Mouse (Mus musculus) urinary bladder, postnatal 14 days (tissue): ENCODE results near the gene Rap1gap.

Source experiments
- DNase-seq: peaks from one replicate; pipeline ENCODE4 v3.0.0; 2021; ENCODE audit warnings: low spot score

Gene Rap1gap

GRCm38 (mm10) chr4:137744433-137744918 lies 80.0 kb downstream of the Rap1gap start:
- DNase-seq, result no peak

- DNase-seq, result no peak
These were observed 82.6 kb downstream of the Rap1gap start for GRCm38 (mm10) chr4:137747091-137747490.

GRCm38 (mm10) chr4:137747590-137747989 lies 83.1 kb downstream of the Rap1gap start:
- no peak for DNase-seq

- DNase-seq, result no peak
These were observed 84.2 kb downstream of the Rap1gap start for GRCm38 (mm10) chr4:137748726-137749125.

- DNase-seq, result no peak
These were observed 85.2 kb downstream of the Rap1gap start for GRCm38 (mm10) chr4:137749680-137750079.

- no peak for DNase-seq
These were observed 85.6 kb downstream of the Rap1gap start for GRCm38 (mm10) chr4:137750121-137750520.

- no peak for DNase-seq
These were observed 86.8 kb downstream of the Rap1gap start for GRCm38 (mm10) chr4:137751310-137751709.

GRCm38 (mm10) chr4:137751717-137752116 lies 87.2 kb downstream of the Rap1gap start:
- DNase-seq, result peak; percentile 69

- no peak for DNase-seq
These were observed 87.9 kb downstream of the Rap1gap start for GRCm38 (mm10) chr4:137752471-137752870.

- no peak for DNase-seq
These were observed 88.7 kb downstream of the Rap1gap start for GRCm38 (mm10) chr4:137753199-137753598.

- DNase-seq, result no peak
These were observed 89.9 kb downstream of the Rap1gap start for GRCm38 (mm10) chr4:137754446-137754845.

GRCm38 (mm10) chr4:137762886-137763285 lies 98.4 kb downstream of the Rap1gap start:
- DNase-seq, result no peak

GRCm38 (mm10) chr4:137763920-137764495 lies 99.5 kb downstream of the Rap1gap start:
- DNase-seq, result peak; percentile 59

GRCm38 (mm10) chr4:137764621-137765020 lies 100.1 kb downstream of the Rap1gap start:
- no peak for DNase-seq

- no peak for DNase-seq
These were observed 101.0 kb downstream of the Rap1gap start for GRCm38 (mm10) chr4:137765554-137765971.

GRCm38 (mm10) chr4:137766365-137766764 lies 101.8 kb downstream of the Rap1gap start:
- DNase-seq, result no peak

- no peak for DNase-seq
These were observed 103.9 kb downstream of the Rap1gap start for GRCm38 (mm10) chr4:137768381-137768780.

GRCm38 (mm10) chr4:137768831-137769230 lies 104.3 kb downstream of the Rap1gap start:
- no peak for DNase-seq

GRCm38 (mm10) chr4:137769635-137770034 lies 105.1 kb downstream of the Rap1gap start:
- DNase-seq, result no peak

GRCm38 (mm10) chr4:137770901-137771612 lies 106.5 kb downstream of the Rap1gap start:
- peak; percentile 43 for DNase-seq

- no peak for DNase-seq
These were observed 107.2 kb downstream of the Rap1gap start for GRCm38 (mm10) chr4:137771749-137772148.

GRCm38 (mm10) chr4:137772438-137773056 lies 108.0 kb downstream of the Rap1gap start:
- DNase-seq, result no peak

GRCm38 (mm10) chr4:137773369-137773899 lies 108.9 kb downstream of the Rap1gap start:
- no peak for DNase-seq
